Mouse (Mus musculus): ENCODE measurements around the gene Hhat. TPM values are rescaled to one million over a fixed set of nuclear protein-coding genes. Genes with fewer than 3 reads are reported as not detected.

Hhat gene
- polyA plus RNA-seq, 1 experiment, result 4.0 TPM

DNA sequence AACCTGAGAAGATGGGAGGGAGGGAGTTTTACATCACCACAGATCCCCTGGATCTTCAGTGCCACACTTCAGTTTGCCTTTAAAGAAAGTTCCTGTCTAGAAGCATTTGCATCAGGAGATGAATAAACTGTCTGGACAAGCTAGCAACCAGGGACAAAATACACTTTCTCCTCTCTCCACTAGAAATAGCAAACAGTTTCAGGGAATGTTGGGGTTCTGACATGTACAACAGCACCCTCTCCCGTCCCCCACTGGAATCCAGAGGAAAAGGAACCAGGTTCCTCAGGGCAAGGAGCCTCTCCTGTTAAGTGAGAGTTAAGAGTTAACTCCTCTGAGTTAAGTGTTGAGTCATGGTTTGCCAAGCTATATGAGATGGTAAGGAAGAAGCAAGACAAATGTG lies 224.2 kb downstream of the Hhat start:
- no peaks in the 10 kb centered on the region for H3K4me1 ChIP-seq (ENCODE audit: control insufficient read depth, insufficient read depth, low read length)
- no peaks in the 10 kb centered on the region for H3K36me3 ChIP-seq (ENCODE audit: control insufficient read depth, insufficient read depth, low read length)
- TF ChIP-seq CTCF (IDR thresholded peaks at IDR 0.05; ENCODE audit: control insufficient read depth, insufficient read depth, insufficient replicate concordance, low read depth, low read length), result no peak
- TF ChIP-seq POLR2A (IDR thresholded peaks at IDR 0.05; ENCODE audit: control insufficient read depth, low read depth, low read length), result no peak
- no peak overlapping the region for H3K27ac ChIP-seq (ENCODE audit: control insufficient read depth, insufficient read depth, low read depth, low read length)
- H3K4me3 ChIP-seq (ENCODE audit: control insufficient read depth, low read depth, low read length), result no peak overlapping the region
- no peaks in the 10 kb centered on the region for H3K27me3 ChIP-seq (ENCODE audit: control insufficient read depth, insufficient read depth, low read length)

DNA sequence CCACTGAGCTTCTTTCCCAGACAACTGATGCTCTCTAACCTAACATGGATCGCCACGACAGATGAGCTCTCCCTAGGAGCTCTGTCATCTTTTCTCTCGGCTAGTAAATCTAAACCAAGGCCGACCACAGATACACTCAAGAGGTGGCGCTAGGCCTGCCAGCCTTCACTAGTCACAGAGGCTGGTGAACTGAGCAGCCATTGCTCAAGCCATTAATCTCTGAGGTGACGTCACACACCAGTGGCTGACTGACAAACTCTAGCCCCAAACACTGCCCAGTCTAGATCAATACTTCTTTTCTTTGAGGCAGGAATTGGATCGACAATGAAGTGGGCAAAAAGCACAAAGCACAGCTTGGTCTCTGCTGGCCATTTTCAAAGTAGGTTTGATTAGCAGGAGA lies 226.1 kb downstream of the Hhat start:
- Histone ChIP-seq H3K4me1 (ENCODE audit: control insufficient read depth, insufficient read depth, low read length) (no peaks in the 10 kb centered on the region), H3K4me3 (ENCODE audit: control insufficient read depth, low read depth, low read length) (no peak overlapping the region), H3K27ac (ENCODE audit: control insufficient read depth, insufficient read depth, low read depth, low read length) (no peak overlapping the region), H3K27me3 (ENCODE audit: control insufficient read depth, insufficient read depth, low read length) (no peaks in the 10 kb centered on the region), H3K36me3 (ENCODE audit: control insufficient read depth, insufficient read depth, low read length) (no peaks in the 10 kb centered on the region)
- no peak for TF ChIP-seq CTCF (IDR thresholded peaks at IDR 0.05; ENCODE audit: control insufficient read depth, insufficient read depth, insufficient replicate concordance, low read depth, low read length)
- no peak for TF ChIP-seq POLR2A (IDR thresholded peaks at IDR 0.05; ENCODE audit: control insufficient read depth, low read depth, low read length)

DNA sequence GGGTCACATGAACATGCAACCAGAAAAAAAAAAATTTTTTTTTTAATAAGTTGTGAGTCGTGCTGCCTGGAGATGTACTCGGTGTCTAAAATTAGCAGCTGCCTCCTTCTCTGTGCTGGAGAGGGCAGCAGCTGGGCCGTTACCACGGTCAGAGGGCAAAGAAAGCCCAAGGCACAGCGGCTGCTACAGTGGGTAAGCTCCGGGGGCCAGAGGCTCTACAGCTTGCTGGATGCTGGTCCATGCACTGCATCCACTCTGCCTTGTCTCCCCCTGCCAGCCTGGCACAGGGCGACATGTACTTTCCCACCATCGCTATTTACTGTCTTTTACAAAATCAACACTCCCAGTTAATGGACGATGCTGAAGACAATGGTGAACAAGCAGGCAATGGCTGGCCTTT lies 226.9 kb downstream of the Hhat start:
- H3K4me3 ChIP-seq (ENCODE audit: control insufficient read depth, low read depth, low read length), result no peak overlapping the region
- H3K27me3 ChIP-seq (ENCODE audit: control insufficient read depth, insufficient read depth, low read length), result no peaks in the 10 kb centered on the region
- no peaks in the 10 kb centered on the region for H3K4me1 ChIP-seq (ENCODE audit: control insufficient read depth, insufficient read depth, low read length)
- no peak overlapping the region for H3K27ac ChIP-seq (ENCODE audit: control insufficient read depth, insufficient read depth, low read depth, low read length)
- H3K36me3 ChIP-seq (ENCODE audit: control insufficient read depth, insufficient read depth, low read length), result no peaks in the 10 kb centered on the region
- no peak for TF ChIP-seq CTCF (IDR thresholded peaks at IDR 0.05; ENCODE audit: control insufficient read depth, insufficient read depth, insufficient replicate concordance, low read depth, low read length)
- no peak for TF ChIP-seq POLR2A (IDR thresholded peaks at IDR 0.05; ENCODE audit: control insufficient read depth, low read depth, low read length)

GRCm38 (mm10) chr1:192543686-192544085 lies 227.3 kb downstream of the Hhat start:
- Histone ChIP-seq H3K36me3 (ENCODE audit: control insufficient read depth, insufficient read depth, low read length) (no peaks in the 10 kb centered on the region), H3K4me3 (ENCODE audit: control insufficient read depth, low read depth, low read length) (no peak overlapping the region), H3K27me3 (ENCODE audit: control insufficient read depth, insufficient read depth, low read length) (no peaks in the 10 kb centered on the region), H3K4me1 (ENCODE audit: control insufficient read depth, insufficient read depth, low read length) (no peaks in the 10 kb centered on the region), H3K27ac (ENCODE audit: control insufficient read depth, insufficient read depth, low read depth, low read length) (no peak overlapping the region)
- TF ChIP-seq CTCF (IDR thresholded peaks at IDR 0.05; ENCODE audit: control insufficient read depth, insufficient read depth, insufficient replicate concordance, low read depth, low read length) (no peak), POLR2A (IDR thresholded peaks at IDR 0.05; ENCODE audit: control insufficient read depth, low read depth, low read length) (no peak)

DNA sequence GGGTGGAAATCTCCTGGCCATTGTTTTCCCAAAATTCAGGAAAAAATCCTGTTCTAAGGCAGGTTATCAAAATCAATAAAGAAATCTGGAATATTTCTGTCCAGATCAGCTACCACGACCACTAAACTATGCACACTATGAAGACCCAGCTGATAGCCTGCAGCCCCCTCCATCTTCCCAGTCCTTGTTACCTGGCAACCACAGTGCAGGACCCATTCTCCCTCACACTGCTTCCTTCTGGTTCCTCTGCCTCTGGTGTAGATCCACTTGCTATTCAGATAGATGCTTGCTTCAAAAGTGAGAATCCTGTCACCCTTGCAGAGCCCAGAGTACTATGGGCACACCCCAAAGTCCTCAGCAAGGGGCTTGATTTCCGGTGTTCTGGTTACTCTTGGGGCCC lies 228.9 kb downstream of the Hhat start:
- H3K4me3 ChIP-seq (ENCODE audit: control insufficient read depth, low read depth, low read length), result no peak overlapping the region
- no peaks in the 10 kb centered on the region for H3K36me3 ChIP-seq (ENCODE audit: control insufficient read depth, insufficient read depth, low read length)
- TF ChIP-seq POLR2A (IDR thresholded peaks at IDR 0.05; ENCODE audit: control insufficient read depth, low read depth, low read length) (no peak), CTCF (IDR thresholded peaks at IDR 0.05; ENCODE audit: control insufficient read depth, insufficient read depth, insufficient replicate concordance, low read depth, low read length) (no peak)
- no peaks in the 10 kb centered on the region for H3K4me1 ChIP-seq (ENCODE audit: control insufficient read depth, insufficient read depth, low read length)
- H3K27me3 ChIP-seq (ENCODE audit: control insufficient read depth, insufficient read depth, low read length), result no peaks in the 10 kb centered on the region
- H3K27ac ChIP-seq (ENCODE audit: control insufficient read depth, insufficient read depth, low read depth, low read length), result no peak overlapping the region

GRCm38 (mm10) chr1:192537169-192537568 lies 233.9 kb downstream of the Hhat start:
- no peak for TF ChIP-seq POLR2A (IDR thresholded peaks at IDR 0.05; ENCODE audit: control insufficient read depth, low read depth, low read length)
- TF ChIP-seq CTCF (IDR thresholded peaks at IDR 0.05; ENCODE audit: control insufficient read depth, insufficient read depth, insufficient replicate concordance, low read depth, low read length), result no peak
- H3K4me3 ChIP-seq (ENCODE audit: control insufficient read depth, low read depth, low read length), result no peak overlapping the region
- no peaks in the 10 kb centered on the region for H3K27me3 ChIP-seq (ENCODE audit: control insufficient read depth, insufficient read depth, low read length)
- no peaks in the 10 kb centered on the region for H3K4me1 ChIP-seq (ENCODE audit: control insufficient read depth, insufficient read depth, low read length)
- no peak overlapping the region for H3K27ac ChIP-seq (ENCODE audit: control insufficient read depth, insufficient read depth, low read depth, low read length)
- H3K36me3 ChIP-seq (ENCODE audit: control insufficient read depth, insufficient read depth, low read length), result no peaks in the 10 kb centered on the region

GRCm38 (mm10) chr1:192536440-192536839 lies 234.6 kb downstream of the Hhat start:
- TF ChIP-seq POLR2A (IDR thresholded peaks at IDR 0.05; ENCODE audit: control insufficient read depth, low read depth, low read length) (no peak), CTCF (IDR thresholded peaks at IDR 0.05; ENCODE audit: control insufficient read depth, insufficient read depth, insufficient replicate concordance, low read depth, low read length) (no peak)
- no peaks in the 10 kb centered on the region for H3K36me3 ChIP-seq (ENCODE audit: control insufficient read depth, insufficient read depth, low read length)
- H3K4me3 ChIP-seq (ENCODE audit: control insufficient read depth, low read depth, low read length), result no peak overlapping the region
- H3K4me1 ChIP-seq (ENCODE audit: control insufficient read depth, insufficient read depth, low read length), result no peaks in the 10 kb centered on the region
- no peaks in the 10 kb centered on the region for H3K27me3 ChIP-seq (ENCODE audit: control insufficient read depth, insufficient read depth, low read length)
- H3K27ac ChIP-seq (ENCODE audit: control insufficient read depth, insufficient read depth, low read depth, low read length), result no peak overlapping the region

- H3K27ac ChIP-seq (ENCODE audit: control insufficient read depth, insufficient read depth, low read depth, low read length), result no peak overlapping the region
- H3K27me3 ChIP-seq (ENCODE audit: control insufficient read depth, insufficient read depth, low read length), result no peaks in the 10 kb centered on the region
- no peaks in the 10 kb centered on the region for H3K4me1 ChIP-seq (ENCODE audit: control insufficient read depth, insufficient read depth, low read length)
- TF ChIP-seq CTCF (IDR thresholded peaks at IDR 0.05; ENCODE audit: control insufficient read depth, insufficient read depth, insufficient replicate concordance, low read depth, low read length) (no peak), POLR2A (IDR thresholded peaks at IDR 0.05; ENCODE audit: control insufficient read depth, low read depth, low read length) (no peak)
- H3K36me3 ChIP-seq (ENCODE audit: control insufficient read depth, insufficient read depth, low read length), result no peaks in the 10 kb centered on the region
- no peak overlapping the region for H3K4me3 ChIP-seq (ENCODE audit: control insufficient read depth, low read depth, low read length)
Observed at GRCm38 (mm10) chr1:192533016-192533415, 238.0 kb downstream of the Hhat start.

All from testis, adult 2 months (tissue).